Mouse (Mus musculus) ovary, postnatal 36 days (tissue): ENCODE measurements around the gene Rbmy.
"Not testable (repeated sequence)": the region's sequence is repeated elsewhere in the genome, so short reads cannot be mapped to it uniquely, and the experiment has no call there.

Experiments used
- DNase-seq: peaks from one replicate; pipeline ENCODE4 v3.0.0; 2022; ENCODE audit warnings: low spot score, mixed read lengths

Gene Rbmy

GRCm38 (mm10) chrY:2830380-2830779, at the start of gene Rbmy, which contains the start of gene Gm10256:
Rbmy (plus strand) TSS chrY:2830680.
Gm10256 (plus strand) TSS chrY:2830699.
- not testable (repeated sequence) for DNase-seq

GRCm38 (mm10) chrY:2796105-2796504, 34.4 kb upstream of the Rbmy start, which contains the start of gene Gm4064:
Gm4064 (minus strand) TSS chrY:2796205.
- not testable (repeated sequence) for DNase-seq
